Mouse (Mus musculus) left cerebral cortex, postnatal 36 days (tissue): ENCODE results near the gene Gfi1. TPM values are rescaled to one million over a fixed set of nuclear protein-coding genes. Genes with fewer than 3 reads are reported as not detected.

Experiments
- DNase-seq, 2 experiments: peaks; one replicate each; pipeline ENCODE4 v3.0.0; 2021 to 2022; ENCODE audit warnings: low spot score in 2 of 2, mixed read lengths in 1 of 2
- intact Hi-C: fragments of 180-260 bp; cut with DNase I; formaldehyde crosslinking; loops from one replicate; pipeline ENCODE4 v1.15.1; 2025
- total RNA-seq, 2 experiments: library from RNA; stranded (reverse); gene quantifications; 2 replicates each; pipeline ENCODE4 v1.2.3; 2021

Gene Gfi1
- total RNA-seq, 2 experiments from 2014 or later: not detected

- intact Hi-C loops: no loop called here
These were observed 38.0 kb downstream of the Gfi1 start for GRCm38 (mm10) chr5:107687592-107688498.

GRCm38 (mm10) chr5:107687161-107687560 is 38.7 kb downstream of the Gfi1 start:
- DNase-seq: no peak
- intact Hi-C loops: no loop called here

More at GRCm38 (mm10) chr5:107687592-107688498, 38.0 kb downstream of the Gfi1 start:
- DNase-seq: peak; percentile 58 to 59

GRCm38 (mm10) chr5:107684380-107684779 is 41.5 kb downstream of the Gfi1 start:
- no peak for DNase-seq
- intact Hi-C loops: no loop called here

- intact Hi-C loops: no loop called here
- DNase-seq: no peak
These were observed 44.5 kb downstream of the Gfi1 start for GRCm38 (mm10) chr5:107681300-107681699.

GRCm38 (mm10) chr5:107678392-107678791 is 47.4 kb downstream of the Gfi1 start:
- intact Hi-C loops: no loop called here
- no peak for DNase-seq

Other genes starting within 250 kb of the Gfi1 start
- under 1 TPM; 0.30 to 0.59 TPM for gene Gm42669, start 218.4 kb downstream of the Gfi1 start, total RNA-seq
- gene 1700028K03Rik, start 191.3 kb downstream of the Gfi1 start, total RNA-seq: 1 to 10 TPM in 1 of 2 experiments, under 1 TPM in 1; 0.62 to 2.1 TPM
- gene Rpap2, start 128.7 kb downstream of the Gfi1 start, total RNA-seq: 10 to 100 TPM; 21.4 to 24.6 TPM
- 10 to 100 TPM; 19.4 to 23.8 TPM for gene Glmn, start 128.1 kb downstream of the Gfi1 start, total RNA-seq
- gene Ube2d2b, start 104.1 kb upstream of the Gfi1 start, total RNA-seq: not detected
- 10 to 100 TPM; 73.4 to 88.4 TPM for gene Evi5, start 149.1 kb upstream of the Gfi1 start, total RNA-seq
- 10 to 100 TPM; 51.5 to 67.5 TPM for gene Rpl5, start 174.5 kb upstream of the Gfi1 start, total RNA-seq